10 mouse cellular contexts compared by ENCODE assay signal in the genomic region with DNA sequence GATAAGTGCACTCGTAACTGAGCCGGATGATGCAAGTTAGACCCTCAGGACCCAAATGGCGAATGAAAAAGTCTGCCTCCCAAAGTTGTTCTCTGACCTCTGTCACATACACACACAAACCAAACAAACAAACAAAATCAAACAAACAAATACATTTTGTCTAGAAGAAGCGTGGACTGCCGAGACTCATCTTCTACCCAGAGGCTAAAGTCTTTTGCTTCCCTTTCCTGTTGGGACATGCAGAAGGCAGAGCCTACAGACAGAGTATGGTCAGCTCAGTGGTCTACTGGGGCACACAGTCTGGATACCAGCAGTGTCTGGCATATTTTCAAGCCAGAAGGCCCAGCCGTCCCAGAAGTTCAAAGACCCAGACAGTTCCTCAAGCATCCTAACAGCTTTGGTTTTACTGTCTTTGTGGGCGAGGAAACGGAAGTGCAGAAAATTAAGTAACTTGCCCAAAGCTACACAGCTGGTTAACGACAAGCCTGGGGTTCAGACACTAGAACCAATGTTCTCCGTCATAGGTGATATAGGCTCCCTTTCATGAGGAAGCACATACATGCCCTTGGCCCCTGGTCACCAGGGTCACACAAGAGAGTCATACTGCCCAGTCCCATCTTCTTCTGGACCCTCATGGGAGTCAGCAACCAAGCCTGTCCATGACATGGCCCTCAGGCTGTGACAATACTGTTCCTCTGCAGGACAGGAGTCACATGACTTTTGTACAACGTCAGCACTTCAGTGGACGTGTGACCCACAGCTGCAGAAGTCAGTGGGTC. TPM values are rescaled to one million over a fixed set of nuclear protein-coding genes. Genes with fewer than 3 reads are reported as not detected.
DNase-seq lines count a peak whose midpoint lies in the region.
"Had no signal": no experiment of that assay in that cellular context is flagged by ENCODE, and none has a peak within 500 bp of the region (broad histone marks: within the 10 kb centered on the region; RNA-seq: fewer than 3 reads in every experiment).

No protein-coding gene starts in this region.

- DNase-seq in gastrocnemius, postnatal 25 days: peak; percentile 10
- no peak for DNase-seq in gastrocnemius, postnatal 14 days
- DNase-seq in CD4-positive, CD25-positive, alpha-beta regulatory T cell, adult 2 months (ENCODE audit: low read depth, low spot score): peak; percentile 56
- peak; percentile 67 for DNase-seq in induced T-regulatory cell, adult 2 months (ENCODE audit: low read depth)
- DNase-seq in Muller cell, postnatal 12 days (ENCODE audit: inconsistent ontology term): no peak
- no peak for DNase-seq in layer of hippocampus, adult 8-10 months (ENCODE audit: low spot score in 2 of 2)
- no peak for DNase-seq in frontal cortex, postnatal 36 days (ENCODE audit: low spot score in 2 of 2)
- DNase-seq: adrenal gland, adult 2 months had no signal

- peaks cover 27% of the 10 kb centered on the region for H3K36me3 ChIP-seq in megakaryocyte, embryonic 14.5 days (replicated peaks; ENCODE audit: low read length)
- H3K36me3 ChIP-seq: embryonic facial prominence, embryonic 13.5 days had no signal

- peak overlapping the region; percentile 91 for H3K4me3 ChIP-seq in megakaryocyte, embryonic 14.5 days (replicated peaks)
- H3K4me3 ChIP-seq: embryonic facial prominence, embryonic 13.5 days had no signal

- no peaks in the 10 kb centered on the region for H3K27me3 ChIP-seq in megakaryocyte, embryonic 14.5 days (replicated peaks)
- H3K27me3 ChIP-seq: embryonic facial prominence, embryonic 13.5 days had no signal

- no peaks in the 10 kb centered on the region for H3K9me3 ChIP-seq in megakaryocyte, embryonic 14.5 days
- H3K9me3 ChIP-seq: embryonic facial prominence, embryonic 13.5 days had no signal

- intact Hi-C loops in gastrocnemius, postnatal 14 days (cut with DNase I; ENCODE audit: low total_unique reads): no loop called here

- peaks cover 91% of the 10 kb centered on the region for H3K4me1 ChIP-seq in megakaryocyte, embryonic 14.5 days

RNA-seq across cellular contexts. Expression of a gene that starts 2.0 kb away (rescaled TPM):
- total RNA-seq in gastrocnemius, postnatal 25 days (2021): 1 to 10 TPM; 9.7 to 9.8 TPM
- total RNA-seq in gastrocnemius, postnatal 14 days (2021): 10 to 100 TPM; 18.7 to 19.8 TPM
- polyA plus RNA-seq in megakaryocyte, embryonic 14.5 days (2012; ENCODE audit: insufficient read depth, low replicate concordance): 29.7 and 38.1 TPM in 2 replicates
- total RNA-seq in layer of hippocampus, adult 8-10 months (2022): 10 to 100 TPM in 2 of 4 experiments, 1 to 10 TPM in 2; 3.7 to 18.7 (median 8.7) TPM

Comparison
In these comparisons a context has a peak if more than half of its experiments do, and no peak if none do; other contexts are left out.
1. DNase-seq: peak in gastrocnemius, postnatal 25 days (single experiment), CD4-positive, CD25-positive, alpha-beta regulatory T cell, adult 2 months (single experiment) and induced T-regulatory cell, adult 2 months (single experiment); none in gastrocnemius, postnatal 14 days (single experiment), Muller cell, postnatal 12 days (single experiment), layer of hippocampus, adult 8-10 months (0 of 2) and frontal cortex, postnatal 36 days (0 of 2).